Mouse (Mus musculus): Measurements from ENCODE around the gene Pak1. TPM values are rescaled to one million over a fixed set of nuclear protein-coding genes. Genes with fewer than 3 reads are reported as not detected.
"Not testable (repeated sequence)": the region's sequence is repeated elsewhere in the genome, so short reads cannot be mapped to it uniquely, and the experiment has no call there.

Pak1 gene
- polyA plus RNA-seq, 1 experiment from 2014 or later = 15.4 TPM

GRCm38 (mm10) chr7:97838574-97838973, 50.2 kb downstream of the Pak1 start:
- Histone ChIP-seq H3K9me3 (ENCODE audit: control insufficient read depth, low read length) (no peaks in the 10 kb centered on the region), H3K4me3 (ENCODE audit: low read length) (no peak overlapping the region), H3K27me3 (ENCODE audit: control insufficient read depth, insufficient read depth, low read depth, low read length) (no peaks in the 10 kb centered on the region), H3K9ac (ENCODE audit: low read length) (no peak overlapping the region), H3K27ac (ENCODE audit: low read length) (no peak overlapping the region), H3K4me1 (replicated peaks; ENCODE audit: control insufficient read depth, insufficient read depth, low read length) (peaks cover 3% of the 10 kb centered on the region; the same call in 1 of the 2 replicates), H3K36me3 (ENCODE audit: control insufficient read depth, insufficient read depth, low read length) (no peaks in the 10 kb centered on the region), H3K4me2 (ENCODE audit: low read depth, low read length) (no peak overlapping the region)
- ATAC-seq (ENCODE audit: low read depth) = no peak

GRCm38 (mm10) chr7:97841311-97841710, 53.0 kb downstream of the Pak1 start:
- no peaks in the 10 kb centered on the region for H3K9me3 ChIP-seq (ENCODE audit: control insufficient read depth, low read length)
- H3K4me1 ChIP-seq (replicated peaks; ENCODE audit: control insufficient read depth, insufficient read depth, low read length) = peaks cover 3% of the 10 kb centered on the region; the same call in 1 of the 2 replicates
- H3K9ac ChIP-seq (ENCODE audit: low read length) = no peak overlapping the region
- H3K36me3 ChIP-seq (ENCODE audit: control insufficient read depth, insufficient read depth, low read length) = no peaks in the 10 kb centered on the region
- H3K27ac ChIP-seq (ENCODE audit: low read length) = no peak overlapping the region
- no peak overlapping the region for H3K4me3 ChIP-seq (ENCODE audit: low read length)
- H3K27me3 ChIP-seq (ENCODE audit: control insufficient read depth, insufficient read depth, low read depth, low read length) = no peaks in the 10 kb centered on the region
- 59% methylated on average over 5 of the region's 5 CpGs for WGBS
- ATAC-seq (ENCODE audit: low read depth) = no peak
- H3K4me2 ChIP-seq (ENCODE audit: low read depth, low read length) = no peak overlapping the region

DNA sequence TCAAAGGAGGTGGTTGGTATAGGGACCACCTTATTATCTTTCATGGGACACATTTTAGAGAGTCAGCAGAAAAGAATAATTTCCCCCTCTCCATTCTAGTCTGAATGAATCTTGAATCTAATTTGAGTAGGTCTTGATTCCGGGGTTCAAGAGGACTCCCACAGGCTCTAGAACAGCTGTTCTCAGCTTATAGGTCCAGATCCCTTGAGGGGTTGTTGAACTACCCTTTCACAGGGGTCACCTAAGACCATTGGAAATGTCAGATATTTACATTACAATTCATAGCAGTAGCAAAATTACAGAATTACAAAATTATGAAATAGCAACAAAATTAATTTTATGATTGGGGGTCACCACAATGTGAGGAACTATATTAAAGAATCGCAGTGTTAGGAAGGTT, 54.0 kb downstream of the Pak1 start:
- Histone ChIP-seq H3K4me2 (ENCODE audit: low read depth, low read length) (peak overlapping the region; percentile 54), H3K27me3 (ENCODE audit: control insufficient read depth, insufficient read depth, low read depth, low read length) (no peaks in the 10 kb centered on the region), H3K9me3 (ENCODE audit: control insufficient read depth, low read length) (no peaks in the 10 kb centered on the region), H3K27ac (ENCODE audit: low read length) (no peak overlapping the region), H3K9ac (ENCODE audit: low read length) (peak overlapping the region; percentile 68; the same call in 1 of the 2 replicates), H3K4me3 (ENCODE audit: low read length) (peak overlapping the region; percentile 51), H3K36me3 (ENCODE audit: control insufficient read depth, insufficient read depth, low read length) (no peaks in the 10 kb centered on the region), H3K4me1 (replicated peaks; ENCODE audit: control insufficient read depth, insufficient read depth, low read length) (peaks cover 3% of the 10 kb centered on the region; the same call in 1 of the 2 replicates)
- ATAC-seq (ENCODE audit: low read depth) = no peak
- WGBS = 55% methylated on average over 2 of the region's 2 CpGs

- Histone ChIP-seq H3K4me3 (ENCODE audit: low read length) (peak overlapping the region; percentile 51), H3K9me3 (ENCODE audit: control insufficient read depth, low read length) (no peaks in the 10 kb centered on the region), H3K27me3 (ENCODE audit: control insufficient read depth, insufficient read depth, low read depth, low read length) (no peaks in the 10 kb centered on the region), H3K4me2 (ENCODE audit: low read depth, low read length) (peak overlapping the region; percentile 54), H3K9ac (ENCODE audit: low read length) (peak overlapping the region; percentile 68), H3K27ac (ENCODE audit: low read length) (0 out of 2 replicates have a peak overlapping the region, but pooled peaks have one; percentile 30), H3K36me3 (ENCODE audit: control insufficient read depth, insufficient read depth, low read length) (no peaks in the 10 kb centered on the region), H3K4me1 (replicated peaks; ENCODE audit: control insufficient read depth, insufficient read depth, low read length) (peaks cover 3% of the 10 kb centered on the region; the same call in 1 of the 2 replicates)
- WGBS = 4% methylated on average over 22 of the region's 22 CpGs
- ATAC-seq (ENCODE audit: low read depth) = peak; percentile 98
These were observed 54.6 kb downstream of the Pak1 start for GRCm38 (mm10) chr7:97842806-97843570.

- 66% methylated on average over 3 of the region's 3 CpGs for WGBS
These were observed 56.1 kb downstream of the Pak1 start for GRCm38 (mm10) chr7:97844419-97844818.

DNA sequence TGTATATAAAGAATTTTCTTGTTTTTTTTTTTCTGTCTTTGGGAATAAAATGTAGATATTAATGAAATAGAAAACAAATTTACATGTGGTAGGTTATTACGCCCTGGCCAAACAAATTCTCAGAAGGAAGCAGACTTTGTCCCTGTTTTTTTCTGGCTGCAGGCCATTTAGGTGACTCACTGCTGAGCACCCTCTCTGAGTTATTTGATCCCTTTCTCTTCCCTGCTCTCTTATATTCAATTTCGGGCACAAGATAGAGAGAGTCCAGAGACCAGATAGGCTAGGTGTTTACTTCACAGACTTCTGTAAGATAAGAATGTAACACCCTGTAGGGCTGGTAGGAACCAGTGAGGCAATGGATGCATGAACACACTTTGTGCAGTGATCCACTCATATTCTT, 57.2 kb downstream of the Pak1 start:
- H3K27ac ChIP-seq (ENCODE audit: low read length) = no peak overlapping the region
- ATAC-seq (ENCODE audit: low read depth) = no peak
- WGBS = 60% methylated on average over 2 of the region's 2 CpGs

More at GRCm38 (mm10) chr7:97844419-97844818, 56.1 kb downstream of the Pak1 start:
- Histone ChIP-seq H3K36me3 (ENCODE audit: control insufficient read depth, insufficient read depth, low read length) (no peaks in the 10 kb centered on the region), H3K27ac (ENCODE audit: low read length) (no peak overlapping the region), H3K9me3 (ENCODE audit: control insufficient read depth, low read length) (no peaks in the 10 kb centered on the region), H3K4me3 (ENCODE audit: low read length) (no peak overlapping the region), H3K4me1 (replicated peaks; ENCODE audit: control insufficient read depth, insufficient read depth, low read length) (peaks cover 3% of the 10 kb centered on the region; the same call in 1 of the 2 replicates), H3K9ac (ENCODE audit: low read length) (no peak overlapping the region), H3K4me2 (ENCODE audit: low read depth, low read length) (no peak overlapping the region), H3K27me3 (ENCODE audit: control insufficient read depth, insufficient read depth, low read depth, low read length) (no peaks in the 10 kb centered on the region)
- ATAC-seq (ENCODE audit: low read depth) = no peak

DNA sequence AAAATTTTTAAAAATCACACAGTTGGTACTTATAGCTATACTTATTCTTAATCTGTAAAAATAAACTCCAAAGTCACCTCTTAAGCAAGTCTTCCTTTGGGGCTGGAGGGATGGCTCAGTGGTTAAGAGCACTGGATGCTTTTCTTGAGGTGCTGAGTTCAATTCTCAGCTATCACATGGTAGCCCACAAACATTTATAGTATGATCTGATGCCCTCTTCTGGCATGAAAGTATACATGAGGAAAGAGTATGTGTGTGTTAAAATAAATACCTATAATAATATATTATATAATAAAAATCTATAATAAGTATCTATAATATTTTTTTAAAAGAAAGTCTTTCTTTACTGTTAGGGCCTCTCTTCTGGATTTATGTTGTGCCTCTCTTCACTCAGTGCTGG, 58.2 kb downstream of the Pak1 start:
- H3K27ac ChIP-seq (ENCODE audit: low read length) = no peak overlapping the region
- ATAC-seq (ENCODE audit: low read depth) = no peak
- no peak overlapping the region for H3K9ac ChIP-seq (ENCODE audit: low read length)
- H3K4me1 ChIP-seq (replicated peaks; ENCODE audit: control insufficient read depth, insufficient read depth, low read length) = peaks cover 3% of the 10 kb centered on the region; the same call in 1 of the 2 replicates
- no peak overlapping the region for H3K4me2 ChIP-seq (ENCODE audit: low read depth, low read length)
- no peaks in the 10 kb centered on the region for H3K36me3 ChIP-seq (ENCODE audit: control insufficient read depth, insufficient read depth, low read length)
- H3K4me3 ChIP-seq (ENCODE audit: low read length) = no peak overlapping the region
- H3K9me3 ChIP-seq (ENCODE audit: control insufficient read depth, low read length) = no peaks in the 10 kb centered on the region
- H3K27me3 ChIP-seq (ENCODE audit: control insufficient read depth, insufficient read depth, low read depth, low read length) = no peaks in the 10 kb centered on the region

More for the DNA sequence above, 57.2 kb downstream of the Pak1 start:
- no peaks in the 10 kb centered on the region for H3K9me3 ChIP-seq (ENCODE audit: control insufficient read depth, low read length)
- H3K4me1 ChIP-seq (replicated peaks; ENCODE audit: control insufficient read depth, insufficient read depth, low read length) = peaks cover 3% of the 10 kb centered on the region; the same call in 1 of the 2 replicates
- no peak overlapping the region for H3K4me2 ChIP-seq (ENCODE audit: low read depth, low read length)
- H3K36me3 ChIP-seq (ENCODE audit: control insufficient read depth, insufficient read depth, low read length) = no peaks in the 10 kb centered on the region
- H3K27me3 ChIP-seq (ENCODE audit: control insufficient read depth, insufficient read depth, low read depth, low read length) = no peaks in the 10 kb centered on the region
- H3K9ac ChIP-seq (ENCODE audit: low read length) = no peak overlapping the region
- H3K4me3 ChIP-seq (ENCODE audit: low read length) = no peak overlapping the region

DNA sequence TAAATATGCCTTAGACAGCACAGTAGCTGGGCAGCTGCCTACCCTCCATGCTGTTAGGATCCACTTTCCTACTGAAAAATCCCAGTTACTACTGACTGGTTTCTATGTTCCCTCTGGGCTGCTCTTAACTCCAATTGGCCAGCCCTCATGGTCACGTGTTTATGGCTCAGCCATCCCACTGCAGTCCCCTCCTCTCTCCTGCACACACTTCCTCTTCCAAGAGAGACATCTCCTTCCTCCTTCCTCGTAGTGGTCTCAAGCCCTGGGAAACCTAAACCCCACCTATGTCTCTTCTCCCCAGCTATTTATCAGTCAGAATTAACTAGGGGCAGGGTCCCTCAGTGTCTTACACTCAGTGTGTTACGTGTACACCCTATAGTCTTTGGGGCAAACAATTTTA, 61.2 kb downstream of the Pak1 start:
- not testable (repeated sequence) for ATAC-seq (ENCODE audit: low read depth); H3K27ac ChIP-seq (ENCODE audit: low read length); H3K4me1 ChIP-seq (replicated peaks; ENCODE audit: control insufficient read depth, insufficient read depth, low read length); H3K4me3 ChIP-seq (ENCODE audit: low read length); H3K9me3 ChIP-seq (ENCODE audit: control insufficient read depth, low read length); H3K9ac ChIP-seq (ENCODE audit: low read length); H3K36me3 ChIP-seq (ENCODE audit: control insufficient read depth, insufficient read depth, low read length); H3K27me3 ChIP-seq (ENCODE audit: control insufficient read depth, insufficient read depth, low read depth, low read length); H3K4me2 ChIP-seq (ENCODE audit: low read depth, low read length)
- 72% methylated on average over 3 of the region's 3 CpGs for WGBS

DNA sequence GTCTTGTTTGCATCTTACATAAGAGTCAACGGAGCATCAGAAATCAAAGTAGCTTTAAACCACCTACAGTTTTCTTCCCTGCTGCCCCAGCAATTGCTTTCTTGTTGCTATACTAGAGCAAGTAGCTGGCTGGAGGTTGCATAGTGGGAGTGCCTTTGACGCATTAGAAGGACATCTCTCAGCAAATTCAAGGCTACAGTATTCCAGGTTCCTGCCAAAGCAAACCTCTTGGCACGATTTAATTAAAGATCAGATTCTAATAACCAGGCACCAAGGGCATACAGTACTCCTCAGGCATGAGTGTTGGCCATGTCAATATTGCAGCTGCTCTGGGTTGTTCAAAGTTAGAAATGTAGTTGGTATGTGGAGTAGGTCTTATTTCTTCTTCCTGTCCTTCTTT, 62.0 kb downstream of the Pak1 start:
- Histone ChIP-seq H3K27me3 (ENCODE audit: control insufficient read depth, insufficient read depth, low read depth, low read length) (no peaks in the 10 kb centered on the region), H3K36me3 (ENCODE audit: control insufficient read depth, insufficient read depth, low read length) (no peaks in the 10 kb centered on the region), H3K27ac (ENCODE audit: low read length) (no peak overlapping the region), H3K4me1 (replicated peaks; ENCODE audit: control insufficient read depth, insufficient read depth, low read length) (no peaks in the 10 kb centered on the region), H3K4me2 (ENCODE audit: low read depth, low read length) (no peak overlapping the region), H3K9me3 (ENCODE audit: control insufficient read depth, low read length) (no peaks in the 10 kb centered on the region), H3K9ac (ENCODE audit: low read length) (no peak overlapping the region), H3K4me3 (ENCODE audit: low read length) (no peak overlapping the region)
- WGBS = 68% methylated on average over 3 of the region's 3 CpGs
- peak; percentile 60 for ATAC-seq (ENCODE audit: low read depth)

All from lung, embryonic 16.5 days (tissue).